Mouse (Mus musculus) ES-Bruce4 (cell line): ENCODE results near the gene Fgf2.

Experiments used
- CTCF ChIP-seq: IDR thresholded peaks from one replicate; pipeline ENCODE4 v1.8.1; 2011; ENCODE audit warnings: low read depth, low read length
- POLR2A ChIP-seq: IDR thresholded peaks from one replicate; pipeline ENCODE4 v1.8.1; 2011; ENCODE audit warnings: low read length; ENCODE audit not compliant: insufficient read depth

GRCm38 (mm10) chr3:37455992-37456391, 107.8 kb downstream of the Fgf2 start:
- TF ChIP-seq POLR2A (no peak), CTCF (no peak)
